Mouse (Mus musculus) bone marrow, adult 2 months (tissue): ENCODE data around the gene Srsf10.

Experiments used
- CTCF ChIP-seq: fragments of 200-500 bp; IDR thresholded peaks from 2 replicates; pipeline ENCODE4 v1.5.1; 2011; ENCODE audit warnings: low read length, control low read depth; ENCODE audit not compliant: control insufficient read depth, insufficient read depth
- POLR2A ChIP-seq: fragments of 200-500 bp; IDR thresholded peaks from 2 replicates; pipeline ENCODE4 v1.6.1; 2011; ENCODE audit warnings: low read depth, mild to moderate bottlenecking, control low read depth, low read length, borderline replicate concordance; ENCODE audit not compliant: control insufficient read depth

DNA sequence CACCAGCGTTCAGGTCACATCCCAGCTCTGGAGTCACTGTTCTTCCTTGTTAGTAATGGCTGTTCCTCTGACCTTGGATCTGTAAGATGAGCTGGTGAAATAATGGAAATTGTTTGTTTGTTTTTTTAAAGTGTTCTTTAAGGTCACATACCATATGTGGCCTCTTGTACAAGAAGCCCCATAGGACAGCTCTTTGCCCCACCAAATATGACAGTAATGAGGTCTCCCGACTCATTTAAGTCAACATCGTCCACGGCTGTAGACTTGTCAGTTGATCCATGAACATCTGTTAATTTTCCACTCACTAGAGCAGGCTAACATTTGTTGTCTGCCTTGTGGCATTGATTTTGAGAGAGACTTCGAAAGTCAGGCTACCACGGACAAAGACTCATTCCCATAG is 23.5 kb downstream of the Srsf10 start:
- TF ChIP-seq POLR2A, result no peak
- TF ChIP-seq CTCF, result no peak
